Mouse (Mus musculus) heart, postnatal 0 days (tissue): ENCODE measurements around the gene Dnm3. TPM values are rescaled to one million over a fixed set of nuclear protein-coding genes. Genes with fewer than 3 reads are reported as not detected.
A peak's percentile ranks its signal among the peaks of the same experiment; 100 is the strongest.

Experiments
- ATAC-seq: fragments of 200-750 bp; cut with Nextera tagmentation; 2 replicates; pipeline ENCODE4 v1.8.0; 2017; ENCODE audit warnings: low read depth, moderate number of reproducible peaks, moderate library complexity; ENCODE audit not compliant: insufficient read depth
- DNase-seq: peaks from one replicate; pipeline ENCODE4 v3.0.0-alpha.2; 2016; ENCODE audit warnings: low spot score
- H3K27ac ChIP-seq: fragments of 300-500 bp; sonication (generic); 2 replicates; pipeline ENCODE4 v1.5.1; 2014; ENCODE audit warnings: low read depth, mild to moderate bottlenecking
- H3K27me3 ChIP-seq: fragments of 300-500 bp; sonication (generic); 2 replicates; pipeline ENCODE4 v1.6.1; 2014; ENCODE audit warnings: low read length, mixed read lengths; ENCODE audit not compliant: control insufficient read depth, insufficient read depth
- H3K36me3 ChIP-seq: fragments of 300-500 bp; sonication (generic); replicated peaks from 2 replicates; pipeline ENCODE4 v1.6.1; 2014; ENCODE audit warnings: low read length, mixed read lengths; ENCODE audit not compliant: control insufficient read depth, insufficient read depth
- H3K4me1 ChIP-seq: fragments of 300-500 bp; sonication (generic); 2 replicates; pipeline ENCODE4 v1.6.1; 2014; ENCODE audit warnings: antibody characterized with exemption; ENCODE audit not compliant: control insufficient read depth, insufficient read depth
- H3K4me2 ChIP-seq: fragments of 300-500 bp; sonication (generic); 2 replicates; pipeline ENCODE4 v1.6.1; 2014; ENCODE audit warnings: low read depth, mild to moderate bottlenecking, low read length, moderate library complexity
- H3K4me3 ChIP-seq: fragments of 300-500 bp; sonication (generic); 2 replicates; pipeline ENCODE4 v1.5.1; 2014; ENCODE audit warnings: low read depth, low read length
- H3K9ac ChIP-seq: fragments of 300-500 bp; sonication (generic); replicated peaks from 2 replicates; pipeline ENCODE4 v1.6.1; 2014; ENCODE audit warnings: low read depth, low read length, mixed read lengths
- H3K9me3 ChIP-seq: fragments of 300-500 bp; sonication (generic); replicated peaks from 2 replicates; pipeline ENCODE4 v1.6.1; 2016; ENCODE audit warnings: low read length; ENCODE audit not compliant: control insufficient read depth
- CTCF ChIP-seq: IDR thresholded peaks from 2 replicates; pipeline ENCODE4 v1.5.1; 2016; ENCODE audit warnings: antibody characterized with exemption, control low read depth, low read depth
- EP300 ChIP-seq: IDR thresholded peaks from 2 replicates; pipeline ENCODE4 v1.6.1; 2016; ENCODE audit warnings: antibody characterized with exemption, low read depth
- whole genome bisulfite sequencing: fragments of 180-500 bp; shearing (Covaris S2); extraction: QIAGEN DNeasy Blood & Tissue Kit; methylation state at CpG from one replicate; pipeline ENCODE4 v1.1.7; 2014; 5-methylcytosine and 5-hydroxymethylcytosine counted together
- polyA plus RNA-seq: library from polyadenylated mRNA; unstranded; fragments of >200 nt; fragmentation: Nextera tagmentation; extraction: Ambion mirVana; gene quantifications from 2 replicates; pipeline ENCODE4 v1.2.1, GENCODE M21; 2015
- total RNA-seq: library from RNA; depleted of rRNA; stranded (reverse); fragments of >200 nt; gene quantifications from 2 replicates; pipeline ENCODE4 v1.2.3, GENCODE M21; 2014; ENCODE audit warnings: low replicate concordance

Dnm3 gene
- total and polyA plus RNA-seq, 2 experiments from 2014 or later, result 1.9 to 2.4 TPM

DNA sequence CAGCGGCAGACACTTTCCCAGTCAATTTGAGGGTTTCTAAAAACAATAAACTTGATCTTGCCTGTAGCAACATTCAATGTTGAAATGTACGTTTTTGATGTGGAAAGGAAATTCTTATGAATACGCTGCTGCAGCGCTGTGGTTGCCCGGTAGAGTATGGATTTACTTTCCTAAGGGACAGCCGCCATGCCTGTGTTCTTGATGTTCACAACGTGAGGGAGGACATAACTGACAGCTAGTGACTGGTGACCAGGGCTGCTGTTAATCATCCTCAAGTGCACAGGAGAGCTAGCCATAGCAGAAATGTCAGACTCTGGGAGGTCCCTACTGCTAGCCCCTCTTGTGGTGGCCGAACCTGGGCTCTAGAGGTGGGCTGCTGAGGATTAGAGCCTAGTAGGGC lies 468.7 kb downstream of the Dnm3 start:
- 62% methylated on average over 8 of the region's 8 CpGs for WGBS
- Histone ChIP-seq H3K27ac (no peak overlapping the region), H3K36me3 (no peaks in the 10 kb centered on the region), H3K9ac (no peak overlapping the region), H3K9me3 (no peaks in the 10 kb centered on the region), H3K4me2 (no peak overlapping the region), H3K4me3 (no peak overlapping the region), H3K27me3 (no peaks in the 10 kb centered on the region), H3K4me1 (peaks cover 10% of the 10 kb centered on the region)
- ATAC-seq (no peak), DNase-seq (no peak)
- no peak for TF ChIP-seq CTCF
- TF ChIP-seq EP300, result no peak

DNA sequence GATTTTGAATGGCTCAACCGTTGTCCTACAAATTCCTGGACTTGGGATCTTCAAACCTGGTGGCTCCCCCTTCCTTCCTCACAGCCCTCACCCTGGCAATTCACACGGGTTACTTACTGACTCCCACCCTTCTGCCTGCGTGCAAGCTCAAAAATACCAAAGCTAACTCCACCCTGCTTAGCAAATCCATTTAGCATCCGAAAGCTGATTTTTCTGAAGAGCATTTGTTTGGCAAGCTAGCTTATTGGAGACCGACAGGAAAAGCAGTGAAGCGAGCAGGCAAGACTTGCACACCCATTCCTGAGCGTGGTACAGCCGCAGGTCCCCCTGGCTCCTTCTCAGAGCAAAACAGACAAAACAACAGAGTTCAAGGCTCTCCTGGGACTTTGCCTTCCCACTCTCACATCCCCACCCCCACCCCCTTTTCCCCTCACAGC lies 469.2 kb downstream of the Dnm3 start:
- no peak overlapping the region for H3K4me2 ChIP-seq
- no peak overlapping the region for H3K4me3 ChIP-seq
- peaks cover 15% of the 10 kb centered on the region for H3K4me1 ChIP-seq
- ATAC-seq, result no peak
- H3K27ac ChIP-seq, result 0 out of 2 replicates have a peak overlapping the region, but pooled peaks have one; percentile 21
- no peaks in the 10 kb centered on the region for H3K27me3 ChIP-seq
- WGBS, result 48% methylated on average over 8 of the region's 8 CpGs
- H3K36me3 ChIP-seq, result no peaks in the 10 kb centered on the region
- DNase-seq, result no peak
- no peaks in the 10 kb centered on the region for H3K9me3 ChIP-seq
- TF ChIP-seq CTCF, result no peak
- H3K9ac ChIP-seq, result no peak overlapping the region

DNA sequence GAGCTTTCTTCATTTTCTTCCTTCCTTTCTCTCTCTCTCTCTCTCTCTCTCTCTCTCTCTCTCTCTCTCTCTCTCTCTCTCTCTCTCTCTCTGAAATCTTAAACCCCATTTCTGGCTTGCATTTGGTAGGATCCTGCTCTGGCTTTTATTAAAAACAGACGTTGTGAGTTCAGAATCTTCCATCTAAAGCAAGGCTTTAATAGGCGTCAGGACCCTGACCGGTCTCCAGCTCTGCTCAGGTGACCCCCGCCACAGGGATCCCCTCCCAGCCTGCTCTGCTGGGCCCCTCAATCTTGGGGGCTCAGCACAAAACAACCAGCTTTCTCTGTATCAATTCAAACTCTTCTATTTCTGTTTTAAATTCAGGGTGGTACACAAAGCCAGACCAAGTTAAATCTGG lies 469.6 kb downstream of the Dnm3 start:
- ATAC-seq, result no peak

DNA sequence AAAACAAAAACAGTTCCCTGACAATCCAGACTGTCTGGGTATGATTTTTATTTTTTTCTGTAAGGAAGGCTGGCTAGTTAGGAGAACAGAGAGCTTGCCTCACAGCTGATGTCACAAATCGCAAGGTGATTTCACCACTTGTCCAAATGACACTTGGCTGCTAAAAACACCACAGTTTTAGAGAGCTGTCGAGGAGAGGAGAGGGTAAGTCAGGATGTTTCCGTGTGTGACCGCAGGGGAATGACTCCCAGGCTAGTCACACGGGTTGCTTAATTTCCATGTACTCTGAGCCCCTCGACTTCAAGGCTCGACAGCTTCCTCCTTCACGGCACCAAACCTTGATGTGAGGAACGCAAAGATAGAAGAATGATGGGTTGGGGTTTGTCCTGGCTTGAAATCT lies 471.7 kb downstream of the Dnm3 start:
- WGBS, result 73% methylated on average over 9 of the region's 9 CpGs
- TF ChIP-seq CTCF (no peak), EP300 (no peak)
- Histone ChIP-seq H3K9me3 (no peaks in the 10 kb centered on the region), H3K4me2 (no peak overlapping the region), H3K27ac (no peak overlapping the region), H3K4me1 (peaks cover 15% of the 10 kb centered on the region), H3K36me3 (no peaks in the 10 kb centered on the region), H3K4me3 (no peak overlapping the region), H3K27me3 (no peaks in the 10 kb centered on the region), H3K9ac (no peak overlapping the region)
- DNase-seq (no peak), ATAC-seq (no peak)

More for the DNA sequence above, 469.6 kb downstream of the Dnm3 start:
- Histone ChIP-seq H3K4me2 (no peak overlapping the region), H3K4me3 (no peak overlapping the region), H3K4me1 (peaks cover 15% of the 10 kb centered on the region), H3K27ac (0 out of 2 replicates have a peak overlapping the region, but pooled peaks have one; percentile 21), H3K9me3 (no peaks in the 10 kb centered on the region), H3K36me3 (no peaks in the 10 kb centered on the region), H3K9ac (no peak overlapping the region), H3K27me3 (no peaks in the 10 kb centered on the region)
- DNase-seq, result no peak
- TF ChIP-seq CTCF (no peak), EP300 (no peak)
- 67% methylated on average over 4 of the region's 4 CpGs for WGBS

DNA sequence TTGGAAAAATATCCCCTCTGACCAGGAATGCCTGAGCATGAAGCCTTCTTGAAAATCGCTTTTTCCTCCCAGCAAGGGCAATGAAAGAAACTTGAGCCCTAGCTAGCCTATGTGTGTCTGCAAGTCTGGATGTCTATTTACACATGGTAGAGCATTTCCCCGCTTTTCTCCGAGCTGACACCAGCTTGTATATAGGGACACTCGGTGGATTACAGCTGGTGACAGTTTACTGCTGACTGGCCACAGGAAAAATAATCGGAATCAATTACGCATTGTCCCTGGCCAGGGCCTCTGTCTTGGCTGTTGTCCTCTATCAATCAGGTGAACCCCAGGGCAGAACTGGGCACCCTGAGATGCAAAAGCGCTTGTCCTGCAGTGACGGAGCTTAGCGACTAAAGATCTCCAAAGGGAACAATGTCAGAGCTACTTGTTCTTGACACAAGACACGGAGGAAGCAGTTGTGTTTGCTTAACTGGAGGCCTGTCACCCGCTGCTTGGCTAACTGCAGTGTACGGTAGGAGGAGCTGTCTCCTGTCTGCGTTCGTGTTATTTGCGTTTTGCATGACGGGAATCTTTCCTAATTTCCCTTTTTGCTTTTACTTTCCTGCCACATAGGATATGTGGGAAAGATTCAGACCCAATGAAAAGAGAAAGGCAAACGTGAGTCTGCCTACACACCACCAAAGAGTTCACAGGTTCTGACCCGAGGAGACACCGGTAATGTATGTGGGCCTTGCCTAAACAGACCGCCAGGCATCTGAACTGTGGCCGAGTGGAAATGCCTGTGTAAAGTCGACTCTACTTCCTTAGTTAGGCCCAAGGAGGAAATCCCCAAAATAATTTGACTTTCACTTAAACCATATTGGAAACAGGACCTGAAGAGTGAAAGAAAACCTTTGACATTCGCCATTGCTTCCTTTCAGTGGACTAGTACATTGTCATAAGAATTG lies 472.7 kb downstream of the Dnm3 start:
- Histone ChIP-seq H3K9me3 (no peaks in the 10 kb centered on the region), H3K27ac (peak overlapping the region; percentile 80), H3K4me2 (peak overlapping the region; percentile 29; the same call in 1 of the 2 replicates), H3K4me1 (peaks cover 15% of the 10 kb centered on the region), H3K9ac (peak overlapping the region; percentile 9; the same call in 1 of the 2 replicates), H3K27me3 (no peaks in the 10 kb centered on the region), H3K36me3 (no peaks in the 10 kb centered on the region), H3K4me3 (no peak overlapping the region; the same call in 1 of the 2 replicates)
- TF ChIP-seq CTCF (peak; percentile 58), EP300 (no peak)
- DNase-seq, result peak; percentile 52
- WGBS, result 56% methylated on average over 23 of the region's 23 CpGs
- peak; percentile 59 for ATAC-seq
